Mouse (Mus musculus): ENCODE results near the gene Gm47283. TPM values are rescaled to one million over a fixed set of nuclear protein-coding genes. Genes with fewer than 3 reads are reported as not detected.

Gene Gm47283
- not detected for polyA plus RNA-seq (2014; fragmentation: Illumina TruSeq; extraction: RNeasy Lipid Tissue Mini Kit (QIAGEN cat#74804); ENCODE audit: insufficient read depth, low read depth, low replicate concordance)

DNA sequence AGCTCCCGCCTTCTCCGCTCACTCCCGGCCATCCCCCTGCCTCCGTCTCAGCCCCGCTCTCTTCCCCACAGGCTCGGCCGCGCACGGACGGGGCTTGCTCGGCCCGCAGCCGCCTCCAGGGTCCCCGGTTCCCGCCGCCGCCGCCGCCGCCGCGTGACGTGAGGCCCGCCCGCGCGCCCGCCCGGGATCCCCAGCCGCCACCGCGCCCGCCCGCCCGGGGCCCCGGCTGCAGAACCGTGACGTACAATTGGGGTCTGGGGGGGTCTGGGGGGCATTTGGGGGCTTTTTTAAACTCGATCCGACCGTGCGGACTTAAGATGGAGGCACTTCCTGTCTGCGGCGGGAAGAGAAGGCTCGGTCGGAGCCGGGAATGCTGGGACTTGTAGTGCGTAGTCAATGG, at the start of gene Gm47283:
Gm47283 (plus strand) TSS at position 301 of the 400 bp plus-strand sequence.

DNA sequence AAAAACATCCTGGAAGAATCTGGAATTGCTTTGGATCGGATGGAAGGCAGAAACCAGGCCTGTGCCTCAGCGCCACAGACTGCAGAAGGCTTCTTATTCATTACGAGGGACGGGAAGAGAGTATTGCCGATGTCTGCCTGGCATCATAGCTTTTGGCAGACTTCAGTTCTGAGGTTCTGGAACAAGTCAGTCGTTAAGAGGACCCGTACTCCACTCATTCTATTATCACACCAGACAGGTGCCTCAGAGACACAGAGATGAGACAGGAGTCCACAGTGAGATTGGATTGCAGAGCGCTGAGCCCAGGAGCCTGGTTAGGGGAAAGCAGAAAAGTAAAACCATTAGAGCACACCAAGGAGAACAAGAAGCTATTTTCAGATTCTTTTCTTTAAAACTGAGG, 29.8 kb upstream of the Gm47283 start, which contains the start of gene Gm21860:
Gm21860 (minus strand) TSS at position 101 of the 400 bp plus-strand sequence.

DNA sequence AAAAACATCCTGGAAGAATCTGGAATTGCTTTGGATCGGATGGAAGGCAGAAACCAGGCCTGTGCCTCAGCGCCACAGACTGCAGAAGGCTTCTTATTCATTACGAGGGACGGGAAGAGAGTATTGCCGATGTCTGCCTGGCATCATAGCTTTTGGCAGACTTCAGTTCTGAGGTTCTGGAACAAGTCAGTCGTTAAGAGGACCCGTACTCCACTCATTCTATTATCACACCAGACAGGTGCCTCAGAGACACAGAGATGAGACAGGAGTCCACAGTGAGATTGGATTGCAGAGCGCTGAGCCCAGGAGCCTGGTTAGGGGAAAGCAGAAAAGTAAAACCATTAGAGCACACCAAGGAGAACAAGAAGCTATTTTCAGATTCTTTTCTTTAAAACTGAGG, 54.5 kb downstream of the Gm47283 start, which contains the start of gene Gm21748:
Gm21748 (minus strand) TSS at position 101 of the 400 bp plus-strand sequence.

Other genes starting within 250 kb of the Gm47283 start
- gene Gm21860, start 29.9 kb upstream of the Gm47283 start, polyA plus RNA-seq (2014; fragmentation: Illumina TruSeq; extraction: RNeasy Lipid Tissue Mini Kit (QIAGEN cat#74804); ENCODE audit: insufficient read depth, low read depth, low replicate concordance): not detected
- gene Gm21748, start 54.4 kb downstream of the Gm47283 start, polyA plus RNA-seq (2014; fragmentation: Illumina TruSeq; extraction: RNeasy Lipid Tissue Mini Kit (QIAGEN cat#74804); ENCODE audit: insufficient read depth, low read depth, low replicate concordance): not detected

Data from lung, adult 10 weeks (tissue).